ENCODE assay signal across 7 mouse cellular contexts in the genomic region with DNA sequence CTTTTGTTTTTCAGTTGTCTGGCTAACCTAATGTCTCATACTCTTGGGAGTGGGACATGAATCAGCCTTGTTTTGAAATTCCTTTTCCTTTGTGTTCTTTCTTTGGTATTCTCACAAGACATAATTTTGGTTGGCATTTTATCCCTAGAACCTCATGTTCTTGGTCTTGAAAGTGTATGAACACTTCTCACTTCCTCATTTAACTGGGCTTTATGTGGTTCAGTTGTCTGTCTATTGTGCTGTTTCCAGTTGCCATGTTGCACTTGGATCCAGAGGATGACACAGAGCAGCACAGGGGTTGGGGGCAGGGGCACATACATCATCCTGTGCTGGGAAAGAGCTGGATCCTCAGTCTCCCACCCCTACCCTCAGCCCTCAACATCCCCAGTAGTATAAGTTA. TPM values are rescaled to one million over a fixed set of nuclear protein-coding genes. Genes with fewer than 3 reads are reported as not detected.
DNase-seq lines count a peak whose midpoint lies in the region; ATAC-seq lines count a peak whose summit lies in the region.

No protein-coding gene starts in this region.

- no peak for ATAC-seq in megakaryocyte, adult 5-6 weeks (ENCODE audit: poor library complexity, severe bottlenecking)
- ATAC-seq in forebrain, embryonic 12.5 days (ENCODE audit: low FRiP score) = no peak
- ATAC-seq in stomach, embryonic 15.5 days (ENCODE audit: insufficient read depth, low FRiP score, low read depth) = no peak

- peak overlapping the region; percentile 96 for H3K4me3 ChIP-seq in megakaryocyte, embryonic 14.5 days (replicated peaks)
- H3K4me3 ChIP-seq in forebrain, embryonic 12.5 days (replicated peaks) = peak overlapping the region; percentile 59
- H3K4me3 ChIP-seq in limb, embryonic 10.5 days = peak overlapping the region; percentile 73
- peak overlapping the region; percentile 71; the same call in 1 of the 2 replicates for H3K4me3 ChIP-seq in stomach, embryonic 15.5 days (replicated peaks)

- H3K27ac ChIP-seq in forebrain, embryonic 12.5 days = peak overlapping the region; percentile 44; the same call in 1 of the 2 replicates
- peak overlapping the region; percentile 46; the same call in 1 of the 2 replicates for H3K27ac ChIP-seq in limb, embryonic 10.5 days
- H3K27ac ChIP-seq in stomach, embryonic 15.5 days = peak overlapping the region; percentile 12; the same call in 1 of the 2 replicates

- H3K9ac ChIP-seq in forebrain, embryonic 12.5 days = no peak overlapping the region; the same call in 1 of the 2 replicates
- H3K9ac ChIP-seq in stomach, embryonic 15.5 days = no peak overlapping the region

- peaks cover 44% of the 10 kb centered on the region for H3K4me1 ChIP-seq in megakaryocyte, embryonic 14.5 days
- peaks cover 18% of the 10 kb centered on the region for H3K4me1 ChIP-seq in forebrain, embryonic 12.5 days
- H3K4me1 ChIP-seq in limb, embryonic 10.5 days = peaks cover 22% of the 10 kb centered on the region
- H3K4me1 ChIP-seq in stomach, embryonic 15.5 days = peaks cover 12% of the 10 kb centered on the region

- peaks cover 25% of the 10 kb centered on the region for H3K36me3 ChIP-seq in megakaryocyte, embryonic 14.5 days (replicated peaks; ENCODE audit: low read length)
- no peaks in the 10 kb centered on the region; the same call in 1 of the 2 replicates for H3K36me3 ChIP-seq in forebrain, embryonic 12.5 days (replicated peaks)
- H3K36me3 ChIP-seq in limb, embryonic 10.5 days = peaks cover 16% of the 10 kb centered on the region
- no peaks in the 10 kb centered on the region for H3K36me3 ChIP-seq in stomach, embryonic 15.5 days

- peaks cover 2% of the 10 kb centered on the region for H3K27me3 ChIP-seq in megakaryocyte, embryonic 14.5 days (replicated peaks)
- H3K27me3 ChIP-seq in forebrain, embryonic 12.5 days = peaks cover 16% of the 10 kb centered on the region
- H3K27me3 ChIP-seq in limb, embryonic 10.5 days (ENCODE audit: low read depth, poor library complexity, severe bottlenecking) = no peaks in the 10 kb centered on the region
- no peaks in the 10 kb centered on the region for H3K27me3 ChIP-seq in stomach, embryonic 15.5 days (replicated peaks)

- no peaks in the 10 kb centered on the region for H3K9me3 ChIP-seq in megakaryocyte, embryonic 14.5 days
- no peaks in the 10 kb centered on the region for H3K9me3 ChIP-seq in forebrain, embryonic 12.5 days
- no peaks in the 10 kb centered on the region for H3K9me3 ChIP-seq in limb, embryonic 10.5 days (replicated peaks)
- no peaks in the 10 kb centered on the region for H3K9me3 ChIP-seq in stomach, embryonic 15.5 days

- no peak for DNase-seq in limb, embryonic 10.5 days (ENCODE audit: low spot score)
- DNase-seq in MN1 (ENCODE audit: low spot score) = no peak
- DNase-seq in left cerebral cortex, adult 8-10 months (ENCODE audit: low spot score in 2 of 2) = no peak

- peak overlapping the region; percentile 69 for H3K4me2 ChIP-seq in forebrain, embryonic 12.5 days
- peak overlapping the region; percentile 74 for H3K4me2 ChIP-seq in stomach, embryonic 15.5 days

RNA-seq across cellular contexts. Expression of a gene that starts 2.1 kb away (rescaled TPM):
- polyA plus RNA-seq in megakaryocyte, embryonic 14.5 days (2012; ENCODE audit: insufficient read depth, low replicate concordance) = 4.1 and 20.4 TPM in 2 replicates
- 102 and 112 TPM in 2 replicates for total RNA-seq in megakaryocyte, adult 5-6 weeks (2015)
- 76.1 and 83.3 TPM in 2 replicates for total RNA-seq in megakaryocyte, adult 5-6 weeks (2017)
- polyA plus RNA-seq in forebrain, embryonic 12.5 days (2016; fragmentation: Nextera tagmentation; extraction: Ambion mirVana) = 193 and 211 TPM in 2 replicates
- polyA plus RNA-seq in limb, embryonic 10.5 days (2016; fragmentation: Nextera tagmentation; extraction: Ambion mirVana) = 95.3 and 123 TPM in 2 replicates
- polyA plus RNA-seq in stomach, embryonic 15.5 days (2015; fragmentation: Nextera tagmentation; extraction: Ambion mirVana) = 142 and 151 TPM in 2 replicates
- 100 to 1,000 TPM; 160 to 203 (median 178) TPM for total RNA-seq in left cerebral cortex, adult 8-10 months (2022)

RNA-seq across cellular contexts. Expression of a gene that starts 31.4 kb away (rescaled TPM):
- polyA plus RNA-seq in megakaryocyte, embryonic 14.5 days (2012; ENCODE audit: insufficient read depth, low replicate concordance) = 11.3 and 13.2 TPM in 2 replicates
- total RNA-seq in megakaryocyte, adult 5-6 weeks (2015) = 44.9 and 59.7 TPM in 2 replicates
- 59.2 and 62.2 TPM in 2 replicates for total RNA-seq in megakaryocyte, adult 5-6 weeks (2017)
- 126 TPM in 2 replicates for polyA plus RNA-seq in forebrain, embryonic 12.5 days (2016; fragmentation: Nextera tagmentation; extraction: Ambion mirVana)
- 128 and 132 TPM in 2 replicates for polyA plus RNA-seq in limb, embryonic 10.5 days (2016; fragmentation: Nextera tagmentation; extraction: Ambion mirVana)
- polyA plus RNA-seq in stomach, embryonic 15.5 days (2015; fragmentation: Nextera tagmentation; extraction: Ambion mirVana) = 96.3 and 105 TPM in 2 replicates
- 10 to 100 TPM; 59.8 to 61.4 (median 60.7) TPM for total RNA-seq in left cerebral cortex, adult 8-10 months (2022)
